8 mouse cellular contexts compared by ENCODE assay signal in genomic region chr1:155097931-155098485, GRCm38 (mm10). TPM values are rescaled to one million over a fixed set of nuclear protein-coding genes. Genes with fewer than 3 reads are reported as not detected.
DNase-seq lines count a peak whose midpoint lies in the region; ATAC-seq and TF ChIP-seq lines count a peak whose summit lies in the region.

No protein-coding gene starts in this region.

- no peak for TF ChIP-seq EP300 in liver, postnatal 0 days (IDR thresholded peaks at IDR 0.05; ENCODE audit: low read depth)

- no peak for TF ChIP-seq POLR2A in kidney, adult 2 months (IDR thresholded peaks at IDR 0.05; ENCODE audit: low read depth, low read length)

- no peak for TF ChIP-seq CTCF in kidney, adult 2 months (conservative IDR thresholded peaks at IDR 0.05; ENCODE audit: insufficient read depth, insufficient read length, low read depth, low read length)
- TF ChIP-seq CTCF in liver, postnatal 0 days (IDR thresholded peaks at IDR 0.05; ENCODE audit: low read depth): 0 out of 2 replicates have a peak, but pooled peaks have one; percentile 10

- H3K4me1 ChIP-seq in kidney, adult 2 months (ENCODE audit: control insufficient read depth, insufficient read depth, low read length): peaks cover 7% of the 10 kb centered on the region
- peaks cover 50% of the 10 kb centered on the region for H3K4me1 ChIP-seq in forebrain, embryonic 15.5 days
- peaks cover 21% of the 10 kb centered on the region for H3K4me1 ChIP-seq in hindbrain, embryonic 16.5 days (ENCODE audit: control insufficient read depth, insufficient read depth, low read depth, low read length)
- H3K4me1 ChIP-seq in liver, postnatal 0 days (ENCODE audit: insufficient read depth): peaks cover 21% of the 10 kb centered on the region
- peaks cover 49% of the 10 kb centered on the region for H3K4me1 ChIP-seq in neural tube, embryonic 13.5 days (replicated peaks)

- WGBS in kidney, adult 2 months: under 1% methylated on average over 33 of the region's 33 CpGs
- under 1% methylated on average over 33 of the region's 33 CpGs for WGBS in forebrain, embryonic 15.5 days
- WGBS in hindbrain, embryonic 16.5 days: 0% methylated on average over 33 of the region's 33 CpGs
- under 1% methylated on average over 31 of the region's 33 CpGs for WGBS in liver, postnatal 0 days (ENCODE audit: insufficient replicate concordance)
- 0% methylated on average over 33 of the region's 33 CpGs for WGBS in neural tube, embryonic 13.5 days

- ATAC-seq in forebrain, embryonic 15.5 days (replicated peaks): no peak
- ATAC-seq in hindbrain, embryonic 16.5 days: no peak; the same call in 1 of the 2 replicates
- ATAC-seq in liver, postnatal 0 days: peak; percentile 17
- no peak for ATAC-seq in neural tube, embryonic 13.5 days (ENCODE audit: low read depth)

- no peaks in the 10 kb centered on the region for H3K27me3 ChIP-seq in kidney, adult 2 months (replicated peaks; ENCODE audit: control insufficient read depth, insufficient read depth, low read length)
- no peaks in the 10 kb centered on the region for H3K27me3 ChIP-seq in forebrain, embryonic 15.5 days
- H3K27me3 ChIP-seq in hindbrain, embryonic 16.5 days (replicated peaks; ENCODE audit: control insufficient read depth, insufficient read depth, low read length): no peaks in the 10 kb centered on the region
- no peaks in the 10 kb centered on the region for H3K27me3 ChIP-seq in liver, postnatal 0 days (ENCODE audit: insufficient read depth, low read length)
- no peaks in the 10 kb centered on the region for H3K27me3 ChIP-seq in neural tube, embryonic 13.5 days

- no peaks in the 10 kb centered on the region for H3K9me3 ChIP-seq in forebrain, embryonic 15.5 days
- no peaks in the 10 kb centered on the region for H3K9me3 ChIP-seq in hindbrain, embryonic 16.5 days (ENCODE audit: control insufficient read depth, low read length)
- no peaks in the 10 kb centered on the region for H3K9me3 ChIP-seq in liver, postnatal 0 days (ENCODE audit: low read length)
- no peaks in the 10 kb centered on the region for H3K9me3 ChIP-seq in neural tube, embryonic 13.5 days

- no peaks in the 10 kb centered on the region for H3K36me3 ChIP-seq in kidney, adult 2 months (ENCODE audit: control insufficient read depth, insufficient read depth, low read length)
- H3K36me3 ChIP-seq in forebrain, embryonic 15.5 days: no peaks in the 10 kb centered on the region
- no peaks in the 10 kb centered on the region for H3K36me3 ChIP-seq in hindbrain, embryonic 16.5 days (ENCODE audit: control insufficient read depth, insufficient read depth, low read length)
- 0 out of 2 replicates have a peak, but pooled peaks cover 3% of the 10 kb centered on the region for H3K36me3 ChIP-seq in liver, postnatal 0 days (replicated peaks; ENCODE audit: insufficient read depth, low read length)
- H3K36me3 ChIP-seq in neural tube, embryonic 13.5 days: no peaks in the 10 kb centered on the region

- peak overlapping the region; percentile 76 for H3K4me3 ChIP-seq in kidney, adult 2 months (ENCODE audit: insufficient read depth, low read depth, low read length)
- H3K4me3 ChIP-seq in forebrain, embryonic 15.5 days: peak overlapping the region; percentile 86
- peak overlapping the region; percentile 89 for H3K4me3 ChIP-seq in hindbrain, embryonic 16.5 days (ENCODE audit: low read length)
- peak overlapping the region; percentile 98 for H3K4me3 ChIP-seq in liver, postnatal 0 days (ENCODE audit: low read depth, low read length)
- peak overlapping the region; percentile 99 for H3K4me3 ChIP-seq in neural tube, embryonic 13.5 days

- H3K4me2 ChIP-seq in forebrain, embryonic 15.5 days (replicated peaks): peak overlapping the region; percentile 56
- peak overlapping the region; percentile 69 for H3K4me2 ChIP-seq in hindbrain, embryonic 16.5 days (ENCODE audit: low read length)
- peak overlapping the region; percentile 86 for H3K4me2 ChIP-seq in liver, postnatal 0 days (ENCODE audit: low read depth, low read length)
- peak overlapping the region; percentile 86 for H3K4me2 ChIP-seq in neural tube, embryonic 13.5 days

- peak; percentile 51 for DNase-seq in kidney, adult 2 months
- no peak for DNase-seq in kidney, adult 11 months
- peak; percentile 36 for DNase-seq in adrenal gland, adult 8-10 months
- DNase-seq in liver, postnatal 0 days: peak; percentile 58
- DNase-seq in thymus, postnatal 4 days: peak; percentile 70

- peak overlapping the region; percentile 100 for H3K9ac ChIP-seq in forebrain, embryonic 15.5 days (replicated peaks)
- H3K9ac ChIP-seq in hindbrain, embryonic 16.5 days (ENCODE audit: low read depth, low read length): peak overlapping the region; percentile 97
- H3K9ac ChIP-seq in liver, postnatal 0 days (replicated peaks): peak overlapping the region; percentile 95
- peak overlapping the region; percentile 100 for H3K9ac ChIP-seq in neural tube, embryonic 13.5 days

- H3K27ac ChIP-seq in kidney, adult 2 months (ENCODE audit: insufficient read depth, low read depth, low read length): peak overlapping the region; percentile 72
- H3K27ac ChIP-seq in forebrain, embryonic 15.5 days (replicated peaks): peak overlapping the region; percentile 88
- peak overlapping the region; percentile 85 for H3K27ac ChIP-seq in hindbrain, embryonic 16.5 days (ENCODE audit: low read depth, low read length)
- peak overlapping the region; percentile 85 for H3K27ac ChIP-seq in liver, postnatal 0 days (ENCODE audit: low read depth)
- H3K27ac ChIP-seq in neural tube, embryonic 13.5 days (replicated peaks): peak overlapping the region; percentile 89

RNA-seq across cellular contexts. Expression of gene Ier5, which starts 1.4 kb away (rescaled TPM):
- 8.6 and 9.8 TPM in 2 replicates for polyA plus RNA-seq in kidney, adult 2 months (2012; rRNA removed)
- 10 to 100 TPM in 3 of 4 experiments, 1 to 10 TPM in 1; 7.8 to 11.9 (median 11.2) TPM for total RNA-seq in adrenal gland, adult 8-10 months (2022)
- polyA plus RNA-seq in forebrain, embryonic 15.5 days (2015; fragmentation: Nextera tagmentation; extraction: Ambion mirVana): 19.8 and 21.5 TPM in 2 replicates
- polyA plus RNA-seq in hindbrain, embryonic 16.5 days (2015; fragmentation: Nextera tagmentation; extraction: Ambion mirVana): 4.5 and 5.5 TPM in 2 replicates
- 1.5 and 3.2 TPM in 2 replicates for polyA plus RNA-seq in liver, postnatal 0 days (2015; fragmentation: Nextera tagmentation; extraction: Ambion mirVana)
- polyA plus RNA-seq in neural tube, embryonic 13.5 days (2015; fragmentation: Nextera tagmentation; extraction: Ambion mirVana): 7.5 and 7.9 TPM in 2 replicates

RNA-seq across cellular contexts. Expression of gene Mr1, which starts 48.6 kb away (rescaled TPM):
- 3.3 and 4.5 TPM in 2 replicates for polyA plus RNA-seq in kidney, adult 2 months (2012; rRNA removed)
- 10 to 100 TPM; 34.4 to 41.2 (median 40.1) TPM for total RNA-seq in adrenal gland, adult 8-10 months (2022)
- polyA plus RNA-seq in forebrain, embryonic 15.5 days (2015; fragmentation: Nextera tagmentation; extraction: Ambion mirVana): 0.59 and 0.83 TPM in 2 replicates
- 2.1 and 2.5 TPM in 2 replicates for polyA plus RNA-seq in hindbrain, embryonic 16.5 days (2015; fragmentation: Nextera tagmentation; extraction: Ambion mirVana)
- polyA plus RNA-seq in liver, postnatal 0 days (2015; fragmentation: Nextera tagmentation; extraction: Ambion mirVana): 0.78 and 0.92 TPM in 2 replicates
- polyA plus RNA-seq in neural tube, embryonic 13.5 days (2015; fragmentation: Nextera tagmentation; extraction: Ambion mirVana): 1.3 TPM in 2 replicates
